Mouse (Mus musculus): ENCODE measurements at regions not wholly inside any gene's neighbourhood (a gene's known extent, or its start where the extent isn't known, plus 50 kb on each side); places are given as distances from the start of the nearest gene placed in this dataset.
A peak's percentile ranks its signal among the peaks of the same experiment; 100 is the strongest.

DNA sequence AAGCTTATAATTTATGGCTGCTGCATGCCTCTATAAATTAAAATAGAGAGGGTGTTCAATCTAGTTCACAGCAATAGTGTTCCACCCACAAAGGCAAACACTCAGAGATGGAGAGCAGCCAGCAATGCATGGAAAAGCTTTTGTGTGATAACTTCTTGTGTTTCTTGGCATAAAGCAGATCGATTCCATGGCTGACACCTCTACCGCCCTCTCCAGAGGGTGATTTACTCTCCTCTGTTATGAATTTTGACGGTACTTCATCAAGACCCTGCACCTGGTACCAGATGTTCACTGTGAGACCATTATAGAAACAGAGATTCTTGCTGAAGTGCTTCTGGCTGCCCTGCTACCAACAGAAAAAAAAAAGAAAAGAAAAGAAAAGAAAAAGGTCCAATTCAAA lies 54.1 kb upstream of the Btc start:
- H3K9me3 ChIP-seq (ENCODE audit: control insufficient read depth): no peaks in the 10 kb centered on the region
- no peak overlapping the region for H3K4me3 ChIP-seq (ENCODE audit: low read depth, low read length)
- H3K27ac ChIP-seq (ENCODE audit: low read depth, low read length): no peak overlapping the region
- ATAC-seq: no peak
- no peak for TF ChIP-seq CTCF (IDR thresholded peaks at IDR 0.05; ENCODE audit: low read depth)
- no peaks in the 10 kb centered on the region for H3K27me3 ChIP-seq (replicated peaks; ENCODE audit: control insufficient read depth, insufficient read depth, low read length)
- H3K9ac ChIP-seq (ENCODE audit: low read depth, low read length): no peak overlapping the region
- H3K4me2 ChIP-seq (replicated peaks; ENCODE audit: low read depth): no peak overlapping the region
- WGBS: 61% methylated on average over 3 of the region's 3 CpGs
- H3K4me1 ChIP-seq (replicated peaks; ENCODE audit: control insufficient read depth, insufficient read depth, low read length): no peaks in the 10 kb centered on the region
- no peaks in the 10 kb centered on the region for H3K36me3 ChIP-seq (ENCODE audit: control insufficient read depth, insufficient read depth)

DNA sequence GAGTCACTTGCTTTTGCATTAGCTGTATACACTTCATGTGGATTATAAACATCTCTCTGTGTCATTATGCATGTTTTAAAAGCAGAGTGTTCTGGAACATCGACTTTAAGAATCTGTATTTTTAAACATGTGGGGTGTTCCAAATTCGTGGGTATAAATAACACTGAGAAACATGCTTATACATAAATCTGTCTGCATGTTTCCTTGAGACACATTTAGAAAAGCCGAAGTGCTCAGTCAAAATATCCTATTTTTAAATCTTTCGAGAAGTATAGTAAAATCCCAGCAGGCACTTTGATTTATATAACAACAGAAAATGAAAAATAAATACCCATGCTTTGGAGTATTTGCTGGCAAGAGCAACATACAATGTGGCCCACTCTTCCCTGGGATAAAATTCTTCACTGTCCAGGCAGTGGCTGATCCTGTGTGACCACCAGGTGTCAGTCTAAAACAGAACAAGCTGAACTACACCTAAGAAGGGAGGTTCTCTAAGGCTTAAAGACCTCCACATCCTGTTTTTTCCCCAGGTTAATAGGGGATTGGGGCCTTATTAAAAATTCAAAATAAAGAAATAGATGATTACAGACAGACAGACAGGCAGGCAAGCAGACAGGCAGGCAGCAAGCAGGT lies 52.4 kb upstream of the Parm1 start:
- no peak overlapping the region for H3K27ac ChIP-seq (ENCODE audit: low read depth, low read length)
- no peaks in the 10 kb centered on the region for H3K27me3 ChIP-seq (replicated peaks; ENCODE audit: control insufficient read depth, insufficient read depth, low read length)
- no peaks in the 10 kb centered on the region for H3K36me3 ChIP-seq (ENCODE audit: control insufficient read depth, insufficient read depth)
- H3K9me3 ChIP-seq (ENCODE audit: control insufficient read depth): no peaks in the 10 kb centered on the region
- no peak overlapping the region for H3K4me2 ChIP-seq (replicated peaks; ENCODE audit: low read depth)
- no peak overlapping the region for H3K9ac ChIP-seq (ENCODE audit: low read depth, low read length)
- H3K4me3 ChIP-seq (ENCODE audit: low read depth, low read length): no peak overlapping the region
- ATAC-seq: no peak
- TF ChIP-seq CTCF (IDR thresholded peaks at IDR 0.05; ENCODE audit: low read depth): peak; percentile 85
- H3K4me1 ChIP-seq (replicated peaks; ENCODE audit: control insufficient read depth, insufficient read depth, low read length): no peaks in the 10 kb centered on the region
- WGBS: 34% methylated on average over 4 of the region's 4 CpGs
